Mouse (Mus musculus): Measurements from ENCODE around the gene Numb.

DNA sequence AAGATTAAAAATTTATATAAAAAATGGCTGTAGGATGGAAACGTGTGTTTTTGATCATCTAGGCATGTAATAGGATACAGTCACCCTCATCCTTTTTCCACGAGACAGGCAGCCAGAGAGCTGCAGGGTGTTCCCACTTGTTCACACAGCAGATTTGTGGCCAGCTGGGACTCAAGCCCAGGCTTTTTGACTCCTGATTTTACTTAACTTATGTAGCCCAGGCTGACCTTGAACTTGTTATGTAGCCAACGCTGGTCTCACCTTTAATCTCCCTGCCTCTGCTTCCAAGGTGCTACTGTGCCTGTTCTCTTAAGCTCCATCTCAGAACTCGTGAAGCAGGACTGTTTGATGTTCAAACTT, 132.0 kb downstream of the Numb start:
- TF ChIP-seq CTCF (IDR thresholded peaks at IDR 0.05; ENCODE audit: low read depth) (no peak), EP300 (optimal IDR thresholded peaks at IDR 0.05) (no peak)

Measured in stomach, postnatal 0 days (tissue).